Mouse (Mus musculus) kidney, postnatal 10 days (tissue): Measurements from ENCODE around the gene Phkb.

Experiments
- DNase-seq: peaks from one replicate; pipeline ENCODE4 v3.0.0; 2021; ENCODE audit warnings: mixed read lengths

Gene Phkb

DNA sequence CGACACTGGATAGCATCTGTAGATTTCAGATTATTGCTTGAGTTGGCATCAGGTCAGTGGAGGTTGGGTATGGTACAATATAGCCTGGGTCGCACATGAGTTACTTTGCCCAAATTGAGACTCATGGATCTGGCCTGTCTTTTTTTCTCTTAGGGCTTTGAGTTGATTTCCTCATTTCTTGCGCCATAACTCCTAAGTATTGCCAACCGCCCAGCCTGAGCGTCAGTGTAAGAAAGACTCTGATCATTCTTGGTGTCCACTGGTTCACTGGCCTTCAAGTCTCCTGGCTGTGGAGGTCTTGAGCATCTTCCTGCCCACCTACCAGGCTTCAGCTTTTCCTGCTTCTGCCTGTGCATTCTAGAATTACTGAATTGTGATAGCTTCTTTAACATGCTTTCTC lies 104.1 kb downstream of the Phkb start:
- no peak for DNase-seq

DNA sequence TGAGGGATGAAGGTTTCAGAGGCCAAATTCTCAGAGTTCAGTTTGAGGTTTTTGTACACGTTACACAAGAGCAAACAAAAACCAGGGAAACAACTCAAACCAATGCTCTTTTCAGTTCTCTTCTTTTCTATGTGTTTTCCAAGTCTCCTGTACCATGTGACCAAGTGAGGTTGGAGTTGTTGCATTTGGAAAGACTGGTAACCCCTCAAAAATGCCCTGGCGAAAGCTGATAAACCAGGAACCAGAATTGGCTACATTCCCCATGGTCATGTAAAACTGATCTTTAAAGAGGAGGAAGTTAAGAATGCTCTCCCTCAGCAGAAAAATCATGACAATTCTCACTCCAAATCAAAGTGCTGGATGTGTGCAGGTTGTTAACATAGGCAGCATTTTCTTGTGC lies 117.6 kb downstream of the Phkb start:
- DNase-seq = no peak

DNA sequence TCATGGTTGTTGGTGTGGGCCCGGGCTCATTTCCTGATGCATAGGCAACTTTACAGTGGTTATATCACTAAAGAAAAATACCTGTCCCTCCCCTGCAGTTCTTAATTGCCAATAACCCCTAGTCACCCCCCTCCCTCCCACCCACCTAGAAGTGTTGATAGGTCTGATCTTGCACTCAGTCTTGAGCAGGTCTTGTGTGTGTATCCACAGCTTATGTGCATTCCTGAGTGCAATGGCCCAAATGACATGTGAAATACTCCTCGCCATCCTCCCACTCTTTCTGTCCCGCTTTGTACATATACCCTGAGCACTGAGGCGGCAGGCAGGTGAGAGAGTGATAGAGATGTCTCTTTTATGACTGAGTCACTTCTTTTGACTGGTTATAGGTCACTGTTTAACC lies 119.1 kb downstream of the Phkb start:
- no peak for DNase-seq

DNA sequence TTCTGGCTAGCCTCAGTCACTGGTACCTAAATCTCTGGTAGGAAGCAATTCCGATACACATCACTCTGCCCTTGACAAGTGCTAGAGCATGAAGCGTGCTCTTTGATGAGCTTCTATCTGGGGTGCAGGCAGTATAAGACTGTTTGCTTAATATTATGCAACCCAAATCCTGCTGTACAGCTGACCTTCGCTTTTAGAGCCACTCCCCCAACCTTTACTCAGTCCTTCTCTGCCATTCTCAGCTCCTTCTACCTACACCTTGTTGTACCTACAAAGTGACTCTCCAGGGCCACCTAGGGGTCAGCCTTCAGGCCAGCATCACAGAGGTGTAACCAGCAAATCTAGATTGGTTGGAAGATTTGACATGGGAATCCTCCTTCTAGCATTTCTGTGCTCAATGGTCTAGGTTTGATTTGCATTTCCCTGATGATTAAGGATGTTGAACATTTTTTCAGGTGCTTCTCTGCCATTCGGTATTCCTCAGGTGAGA lies 136.9 kb downstream of the Phkb start:
- DNase-seq = no peak

DNA sequence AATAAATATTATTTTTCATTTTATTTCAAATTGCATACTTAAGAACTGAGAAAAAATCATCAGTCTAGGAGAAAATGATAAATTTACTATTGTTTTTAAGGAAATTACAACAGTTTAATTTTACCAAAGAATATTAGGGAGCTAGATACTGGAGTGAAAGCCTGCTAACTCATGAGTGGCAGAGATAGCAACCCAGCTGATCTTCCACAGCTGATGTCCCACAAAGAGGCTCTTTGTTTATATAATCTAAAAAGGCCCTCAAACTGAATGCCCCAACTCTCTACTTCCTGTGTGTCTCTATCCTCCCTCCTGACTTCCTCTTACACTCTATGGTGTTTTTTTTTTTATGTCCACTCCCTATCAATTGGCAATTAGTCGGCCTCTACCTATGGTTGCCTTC lies 152.2 kb downstream of the Phkb start:
- no peak for DNase-seq

DNA sequence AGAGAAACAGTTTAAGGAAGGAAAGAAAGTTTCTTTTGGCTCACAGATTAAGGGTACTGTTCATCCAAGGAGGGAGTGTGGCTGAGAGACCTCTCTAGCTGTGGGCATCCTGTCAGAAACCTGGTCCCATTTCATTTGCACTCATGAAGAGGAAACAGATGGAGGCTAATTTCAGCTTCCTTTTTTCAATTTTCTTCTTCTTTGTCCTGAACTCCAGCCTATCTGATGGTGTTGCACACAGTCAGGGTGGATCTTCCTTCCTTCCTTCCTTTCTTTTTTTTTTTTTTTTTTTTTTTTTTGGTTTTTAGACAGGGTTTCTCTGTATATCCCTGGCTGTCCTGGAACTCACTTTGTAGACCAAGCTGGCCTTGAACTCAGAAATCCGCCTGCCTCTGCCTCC lies 152.9 kb downstream of the Phkb start:
- no peak for DNase-seq

DNA sequence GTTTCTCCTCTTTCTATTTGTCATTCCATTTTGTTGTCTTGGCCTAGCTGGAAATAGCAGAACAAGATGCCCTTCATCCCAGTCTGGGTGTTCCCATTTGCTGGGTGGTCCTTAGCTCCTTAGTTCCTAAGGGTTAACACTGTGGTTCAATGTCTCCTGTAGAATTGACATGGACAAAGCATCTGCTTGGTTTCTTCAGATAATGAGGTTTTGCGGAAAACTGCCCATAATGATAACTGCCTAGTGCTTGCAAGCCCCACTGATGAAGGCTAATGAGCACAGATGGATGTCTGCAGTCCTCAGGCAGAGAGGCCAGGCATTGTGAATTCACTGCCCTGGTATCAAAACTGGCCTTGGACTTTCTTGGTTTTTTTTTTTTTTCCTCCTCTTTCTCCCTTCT lies 155.2 kb downstream of the Phkb start:
- DNase-seq = no peak

DNA sequence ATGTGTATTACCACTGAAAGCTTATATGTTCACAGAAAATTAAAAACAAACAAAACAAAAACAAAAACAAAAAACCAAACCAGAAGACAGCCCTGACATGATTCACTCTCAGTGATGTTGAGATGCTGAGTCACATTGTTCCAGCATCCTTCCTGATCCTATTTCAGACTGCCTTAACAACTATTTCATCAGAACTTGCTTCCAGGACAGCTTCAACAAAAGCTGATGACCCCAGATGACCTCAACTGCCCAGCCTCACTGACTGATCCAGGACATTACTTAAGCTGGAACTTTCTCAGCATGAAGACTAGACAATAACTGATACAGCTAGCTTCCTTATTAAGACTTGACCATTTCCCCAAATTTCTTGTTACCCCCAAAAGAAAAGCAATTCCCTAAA lies 165.7 kb downstream of the Phkb start:
- DNase-seq = no peak

DNA sequence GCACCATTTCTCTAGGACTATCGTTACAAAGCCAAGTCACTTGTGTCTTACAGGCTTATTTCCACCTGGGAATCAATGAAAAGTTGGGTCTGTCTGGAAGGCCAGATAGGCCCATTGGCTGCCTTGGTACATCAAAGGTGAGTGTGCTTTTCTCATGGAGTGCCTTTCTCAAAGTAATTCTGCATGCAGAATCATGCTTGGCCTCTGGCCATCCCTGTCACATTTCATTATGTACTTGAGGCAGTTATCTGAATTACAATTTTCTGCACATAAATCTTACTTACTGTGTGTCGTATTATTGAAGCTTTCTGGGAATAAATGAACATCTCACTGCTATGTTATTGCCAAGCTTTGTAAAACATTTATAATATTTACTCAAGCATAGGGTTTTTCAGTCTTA lies 176.0 kb downstream of the Phkb start:
- DNase-seq = no peak

DNA sequence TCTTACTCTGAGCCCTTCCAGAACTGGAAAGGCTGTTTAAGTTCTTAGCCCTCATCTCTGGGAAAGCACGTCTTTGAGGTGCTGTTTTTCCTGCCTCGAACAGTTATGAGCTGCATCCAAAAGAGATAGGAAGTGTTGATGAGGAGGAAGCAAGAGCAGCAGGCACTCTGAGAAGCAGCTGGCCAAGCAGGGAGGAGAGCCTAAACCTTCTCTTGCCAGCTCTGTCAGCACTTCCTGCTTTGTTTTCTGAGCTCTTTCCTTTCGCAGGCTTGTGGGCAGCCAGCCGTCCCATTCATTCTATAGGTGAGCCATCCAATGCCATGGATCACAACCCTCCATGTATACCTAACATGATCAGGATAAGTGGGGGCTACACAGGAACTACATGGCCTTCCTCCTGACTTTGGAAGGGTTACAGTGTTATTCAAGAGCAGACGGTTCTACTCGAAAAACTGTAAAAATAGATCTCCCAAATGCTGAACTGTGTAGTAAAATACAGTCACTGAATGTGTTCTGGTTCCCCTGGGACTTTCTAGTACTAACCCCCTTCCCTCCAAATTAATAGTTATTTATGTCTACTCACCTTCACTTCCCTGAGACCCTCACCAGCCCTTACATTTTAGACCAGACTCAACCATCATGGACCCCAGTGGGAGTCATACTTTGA lies 188.0 kb downstream of the Phkb start:
- DNase-seq = no peak

DNA sequence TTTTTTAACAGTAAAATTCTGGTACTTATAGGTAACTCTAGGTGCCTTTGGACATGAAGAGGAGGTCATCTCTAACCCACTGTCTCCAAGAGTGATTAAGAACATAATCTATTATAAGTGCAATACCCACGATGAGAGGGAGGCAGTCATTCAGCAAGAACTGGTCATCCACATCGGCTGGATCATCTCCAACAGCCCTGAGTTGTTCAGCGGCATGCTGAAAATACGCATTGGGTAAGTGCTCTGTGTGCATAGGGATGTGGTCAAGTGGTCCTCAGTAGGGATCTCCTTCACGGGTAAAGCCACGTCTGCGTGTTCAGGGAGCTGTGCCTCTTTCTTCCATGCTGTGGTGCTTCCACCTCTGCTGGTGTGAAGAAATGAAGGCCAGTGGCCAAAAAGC lies 188.7 kb downstream of the Phkb start:
- no peak for DNase-seq

DNA sequence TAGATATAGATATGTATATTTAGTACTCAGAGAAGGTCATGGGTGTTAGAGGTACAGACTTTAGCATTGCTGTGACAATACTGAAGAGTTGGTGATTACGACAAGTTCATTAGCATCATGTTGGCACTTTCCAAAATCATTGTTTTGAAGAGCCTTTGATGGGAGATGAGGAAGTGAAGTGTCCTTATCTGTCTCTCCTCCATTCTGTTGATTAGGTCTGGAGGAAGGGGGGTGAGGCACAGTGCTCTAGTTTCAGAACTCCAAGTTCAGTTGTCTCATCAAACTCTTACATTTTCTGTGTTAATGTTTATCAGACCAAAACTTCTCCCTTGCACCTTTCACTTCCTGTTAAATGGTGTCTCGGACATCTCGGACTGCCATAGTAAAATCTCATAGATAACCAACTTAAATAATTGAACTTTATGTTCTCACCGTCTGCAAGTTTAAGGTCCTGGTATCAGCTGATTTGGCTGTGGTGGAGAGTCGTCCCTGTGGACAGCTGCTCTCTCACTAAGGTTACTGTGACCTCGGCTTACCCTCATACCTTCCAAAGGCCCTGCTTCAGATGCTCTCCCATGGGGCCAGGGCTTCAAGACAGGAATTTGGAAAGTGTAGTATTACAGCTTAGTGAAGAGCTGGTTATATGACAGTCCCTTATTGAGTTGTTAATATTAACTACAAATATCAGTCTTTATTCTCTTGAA lies 194.1 kb downstream of the Phkb start:
- no peak for DNase-seq

DNA sequence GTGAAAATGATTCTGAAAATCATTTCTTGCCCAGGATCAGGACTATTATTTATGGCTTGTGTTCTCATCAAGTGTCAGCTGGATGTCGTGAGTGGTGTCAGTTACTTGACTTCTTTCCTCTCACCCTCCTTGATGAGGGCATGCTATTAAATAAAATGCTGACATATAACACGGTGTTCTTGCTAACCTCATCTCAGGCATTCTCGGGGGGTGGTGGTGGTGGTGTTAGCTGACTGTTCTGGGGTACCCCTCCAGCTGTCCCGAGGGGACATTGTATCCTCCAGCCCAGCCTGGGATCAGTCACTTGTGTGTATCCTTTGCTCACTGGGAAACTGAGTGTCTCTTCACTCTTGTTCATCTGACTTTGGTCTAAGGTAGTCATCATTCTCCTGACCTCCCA lies 194.6 kb downstream of the Phkb start:
- no peak for DNase-seq

DNA sequence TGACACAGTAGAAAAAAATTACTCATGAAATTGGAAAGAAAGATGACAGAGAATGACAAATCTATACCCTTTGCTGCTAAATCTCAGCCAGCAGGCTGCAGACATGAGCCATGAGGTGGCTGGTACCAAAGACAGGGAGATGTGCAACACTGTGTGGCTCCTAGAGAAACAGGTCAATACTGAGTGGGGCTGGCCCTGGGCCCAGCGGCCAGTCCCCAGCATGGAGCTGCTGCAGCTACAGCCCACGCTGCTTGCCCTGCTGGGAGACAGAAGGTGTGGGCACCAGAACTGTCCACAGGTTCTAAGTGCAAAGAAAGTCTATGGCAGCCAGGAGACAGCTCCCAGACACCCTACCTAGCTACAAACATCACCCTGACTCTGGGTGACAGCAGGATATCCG lies 197.7 kb downstream of the Phkb start:
- DNase-seq = no peak

DNA sequence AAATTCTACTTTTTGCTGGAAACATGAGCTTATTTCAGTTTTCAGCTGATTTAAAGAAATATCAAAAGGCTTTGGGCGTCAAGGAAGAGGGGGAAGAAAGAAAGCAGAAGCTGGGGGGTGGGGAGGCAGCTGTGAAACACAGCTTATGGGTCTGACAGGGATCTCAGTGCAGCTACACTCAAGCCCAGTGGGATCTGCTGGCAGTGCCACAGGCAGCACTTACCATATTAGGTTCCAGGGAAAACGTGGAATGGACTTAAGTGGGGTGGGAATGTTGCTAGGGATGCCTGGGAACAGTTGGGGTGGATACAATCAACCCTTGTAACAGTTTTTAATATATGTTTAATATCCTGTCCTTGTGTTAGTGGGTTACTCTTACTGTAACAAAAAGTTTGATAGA lies 201.3 kb downstream of the Phkb start:
- no peak for DNase-seq

DNA sequence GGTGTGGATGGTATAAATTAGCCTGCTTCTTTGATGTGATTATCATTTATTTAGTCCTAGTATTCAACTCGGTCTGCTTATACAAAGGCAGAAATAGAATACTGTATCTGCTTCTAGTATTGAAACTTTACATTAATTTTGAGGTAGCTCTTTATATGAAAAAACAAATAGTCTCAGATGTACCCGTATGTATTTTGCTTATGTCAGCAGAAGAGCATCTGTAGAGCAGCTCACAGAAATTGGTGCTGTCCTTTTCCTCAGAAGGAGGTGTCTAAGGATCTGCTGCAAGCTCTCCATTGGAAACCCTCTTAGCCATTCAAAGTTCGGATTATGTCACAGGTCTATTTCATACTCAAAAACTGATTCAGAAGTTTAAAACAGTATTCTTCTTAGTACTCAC lies 210.1 kb downstream of the Phkb start:
- no peak for DNase-seq

DNA sequence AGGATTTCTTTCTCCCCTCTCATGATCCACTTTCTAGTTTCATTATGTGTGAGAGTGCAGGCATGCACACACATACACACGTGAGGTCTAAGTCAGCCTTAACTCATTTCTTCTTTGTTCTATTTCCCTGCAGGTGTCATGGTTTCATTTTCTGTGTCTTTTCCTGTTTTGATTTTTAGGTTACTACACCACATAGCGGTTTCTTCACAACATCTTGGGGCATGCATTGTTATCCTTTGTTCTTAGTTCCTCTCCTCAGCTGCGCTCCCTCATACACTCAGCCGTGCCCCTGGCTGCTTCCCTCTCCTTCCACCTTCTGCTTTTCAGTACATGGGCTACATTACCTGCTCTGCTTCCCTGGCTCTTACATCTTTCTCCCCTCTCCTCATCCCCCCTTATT lies 211.2 kb downstream of the Phkb start:
- DNase-seq = no peak

DNA sequence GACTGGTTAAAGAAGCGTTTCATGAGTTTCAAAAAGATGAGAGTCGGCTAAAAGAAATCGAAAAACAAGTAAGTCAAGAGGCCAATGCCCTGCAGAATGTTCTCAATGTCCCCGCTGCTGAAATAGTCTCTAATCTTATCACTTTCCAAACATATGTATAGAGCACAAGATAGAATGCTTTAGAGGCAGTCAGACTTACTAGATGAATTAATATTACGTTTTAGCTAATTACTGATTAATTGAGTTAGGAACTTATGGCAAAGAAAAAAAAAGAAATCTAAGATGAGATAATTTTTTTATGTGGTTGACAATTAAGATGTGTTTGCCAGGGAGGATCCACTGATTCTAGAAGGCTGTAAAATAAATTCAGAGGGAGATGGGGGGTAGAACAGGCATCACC lies 217.9 kb downstream of the Phkb start:
- DNase-seq = no peak

DNA sequence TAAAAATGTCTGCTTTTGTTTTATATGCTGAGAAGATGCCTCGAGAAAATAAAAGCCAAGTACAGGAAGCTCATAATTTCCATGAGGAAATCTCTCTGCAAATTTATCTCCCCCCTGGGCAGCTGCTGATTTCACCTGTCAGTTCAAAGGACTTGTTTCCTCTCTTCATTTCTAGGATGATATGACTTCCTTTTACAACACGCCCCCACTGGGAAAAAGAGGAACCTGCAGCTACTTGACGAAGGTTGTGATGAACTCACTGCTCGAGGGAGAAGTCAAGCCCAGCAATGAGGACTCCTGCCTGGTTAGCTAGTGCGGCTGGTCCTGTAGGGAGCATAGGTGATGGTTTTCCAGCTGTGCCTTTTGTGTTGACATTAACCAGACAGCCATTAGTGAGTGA lies 218.4 kb downstream of the Phkb start:
- peak; percentile 15 for DNase-seq

DNA sequence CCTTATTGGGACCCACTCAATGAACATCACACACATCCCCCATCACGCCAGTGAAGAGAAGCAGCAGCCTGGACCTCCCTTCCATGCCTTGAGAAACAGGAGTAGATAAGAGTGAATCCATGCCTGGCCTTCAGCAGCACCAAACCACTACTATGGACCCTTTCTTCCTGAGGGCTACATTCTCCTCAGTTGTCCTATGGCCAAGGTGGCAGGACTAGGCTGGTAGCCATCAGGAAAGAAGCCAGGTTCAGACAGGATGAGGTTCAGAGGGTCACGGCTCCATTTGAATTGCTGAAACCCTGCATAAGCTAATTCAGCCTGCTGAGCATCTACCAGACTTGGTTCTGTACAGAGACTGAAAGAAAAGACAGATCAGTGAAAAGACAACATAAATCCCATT lies 222.7 kb downstream of the Phkb start:
- DNase-seq = no peak

DNA sequence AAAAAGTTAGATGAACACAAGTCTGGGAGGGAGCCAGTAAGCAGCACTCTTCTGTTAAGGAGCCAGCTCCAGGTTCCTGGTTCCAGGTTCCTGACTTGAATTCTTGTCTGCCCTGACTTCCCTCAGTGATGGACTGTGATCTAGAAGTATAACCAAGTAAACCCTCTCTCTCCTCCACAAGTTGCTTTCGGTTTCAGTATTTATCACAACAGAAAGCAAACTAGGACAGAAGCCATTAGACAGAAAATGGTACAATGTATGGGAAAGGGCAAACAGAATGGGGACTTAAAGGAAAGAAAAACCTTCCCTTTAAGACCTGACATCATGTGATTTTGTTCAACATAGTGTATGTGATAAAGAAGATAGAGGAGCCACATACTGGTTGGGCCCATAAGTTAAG lies 238.7 kb downstream of the Phkb start:
- no peak for DNase-seq

DNA sequence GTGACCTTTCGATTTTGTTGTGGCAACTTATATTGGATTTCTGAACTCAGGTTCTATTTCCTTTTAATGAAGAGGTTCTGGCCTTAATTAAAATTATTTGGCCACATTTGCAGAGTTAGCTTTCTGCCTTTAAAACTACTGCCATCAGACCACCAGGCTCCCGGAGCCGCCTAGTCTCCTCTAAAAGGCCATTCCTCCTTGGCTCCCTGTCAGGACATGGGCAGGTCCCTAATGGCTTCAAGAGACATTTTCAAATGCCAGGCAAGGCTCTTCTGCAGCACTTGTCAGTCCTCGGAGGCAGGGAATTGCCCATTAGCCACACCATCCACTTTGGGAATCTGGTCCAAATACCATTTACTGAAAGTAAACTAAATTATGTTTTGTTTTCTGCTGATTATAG lies 242.6 kb downstream of the Phkb start:
- peak; percentile 11 for DNase-seq

DNA sequence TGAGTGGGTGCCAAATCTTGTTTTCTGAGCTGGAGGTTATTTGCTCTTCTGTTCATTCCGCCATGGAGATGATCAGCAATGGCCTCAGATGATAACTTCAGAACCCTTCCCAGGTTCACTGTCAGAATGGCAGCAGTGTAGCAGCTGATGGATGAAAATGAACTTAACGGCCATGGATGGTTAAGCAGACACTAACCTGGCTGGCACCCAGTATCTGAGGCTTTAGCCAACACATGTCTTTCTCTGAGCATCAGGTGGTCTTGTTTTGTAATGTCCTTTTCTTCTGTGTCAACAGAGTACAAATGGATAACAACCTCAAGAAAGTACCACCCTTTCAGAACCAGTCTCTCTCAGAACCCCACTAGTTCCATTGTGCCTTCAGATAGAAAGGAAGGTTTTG lies 246.0 kb downstream of the Phkb start:
- no peak for DNase-seq

DNA sequence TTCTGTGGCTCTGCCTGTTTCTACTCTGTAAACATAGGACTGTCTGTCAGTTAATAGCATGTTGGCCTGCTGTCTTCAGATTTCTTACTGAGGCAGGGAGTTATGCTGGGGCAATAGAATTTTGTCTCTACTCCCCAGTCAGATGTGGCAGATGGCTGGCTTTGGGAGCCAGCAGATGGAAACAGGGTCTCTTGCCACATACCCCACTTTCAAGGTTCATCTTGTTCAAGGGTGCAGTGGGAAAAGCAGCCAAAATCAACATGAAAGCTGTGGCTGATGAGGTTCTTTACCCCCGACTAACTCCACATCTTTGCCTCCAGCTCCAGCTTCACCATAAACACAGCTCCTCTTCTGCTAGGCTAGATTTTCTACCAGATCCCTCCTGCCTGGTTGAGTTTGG lies 246.7 kb downstream of the Phkb start:
- DNase-seq = no peak

DNA sequence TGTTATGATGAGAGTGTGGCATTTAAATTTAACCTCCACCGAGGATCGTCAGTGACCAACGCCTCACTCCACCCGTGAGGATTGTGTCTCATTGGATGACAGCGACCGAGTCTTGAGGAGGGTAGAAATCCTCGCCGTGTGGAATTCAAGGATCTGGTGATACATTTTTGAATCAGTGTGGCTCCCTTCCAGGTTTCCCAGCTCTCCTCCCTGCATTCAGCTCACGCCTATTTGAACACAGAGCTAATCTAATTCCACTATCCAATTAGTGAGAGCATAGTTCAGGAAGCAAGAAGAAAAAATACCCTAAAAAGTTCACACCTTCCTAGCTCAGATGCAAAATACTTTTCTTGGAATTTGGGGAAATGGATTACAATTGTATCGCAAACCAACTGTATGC lies 249.9 kb downstream of the Phkb start:
- DNase-seq = no peak
